Mouse (Mus musculus): ENCODE data around the gene Zmynd10.
A peak's percentile ranks its signal among the peaks of the same experiment; 100 is the strongest.

The Zmynd10 gene

GRCm38 (mm10) chr9:107540420-107540819, 6.7 kb upstream of the Zmynd10 start:
- no peak for DNase-seq

GRCm38 (mm10) chr9:107541005-107541404, 6.1 kb upstream of the Zmynd10 start:
- DNase-seq: no peak

GRCm38 (mm10) chr9:107541474-107542351, 5.4 kb upstream of the Zmynd10 start, which contains the start of the genes Cyb561d2 and Nprl2:
Gene Cyb561d2 (minus strand): TSS chr9:107542193.
Gene Nprl2 (plus strand): TSS chr9:107542226.
- DNase-seq: peak; percentile 95 to 96

- DNase-seq: no peak
Measured at GRCm38 (mm10) chr9:107542352-107542686, 4.8 kb upstream of the Zmynd10 start.

- DNase-seq: no peak
Measured at GRCm38 (mm10) chr9:107542721-107543120, 4.4 kb upstream of the Zmynd10 start.

- no peak for DNase-seq
Measured at GRCm38 (mm10) chr9:107543299-107543698, 3.8 kb upstream of the Zmynd10 start.

GRCm38 (mm10) chr9:107544196-107544700, 2.9 kb upstream of the Zmynd10 start:
- no peak for DNase-seq

GRCm38 (mm10) chr9:107544729-107545128, 2.4 kb upstream of the Zmynd10 start:
- no peak for DNase-seq

- DNase-seq: no peak
Measured at GRCm38 (mm10) chr9:107545199-107545598, 1.9 kb upstream of the Zmynd10 start.

DNA sequence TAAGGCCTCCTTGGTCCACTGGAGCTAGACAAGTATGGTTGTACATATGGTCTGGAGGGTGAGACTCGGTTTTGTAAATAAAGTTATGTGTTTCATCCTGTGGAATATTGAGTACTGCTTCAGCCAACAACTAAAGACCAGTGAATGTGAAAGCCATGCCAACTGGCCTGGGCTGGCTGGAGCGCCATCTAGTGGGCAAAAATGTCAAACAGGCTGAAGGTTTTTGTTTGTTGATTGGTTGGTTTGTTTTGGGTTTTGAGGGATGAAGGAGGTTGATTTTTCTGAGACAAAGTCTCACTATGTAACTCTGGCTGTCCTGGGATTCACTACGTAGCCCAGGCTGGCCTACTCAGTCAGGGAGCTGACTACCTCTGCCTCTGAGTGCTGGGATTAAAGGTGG, 1.5 kb upstream of the Zmynd10 start:
- DNase-seq: peak; percentile 88 to 94

GRCm38 (mm10) chr9:107547957-107548356, 859 bp downstream of the Zmynd10 start:
- no peak for DNase-seq

GRCm38 (mm10) chr9:107548820-107549219, 1.7 kb downstream of the Zmynd10 start:
- no peak for DNase-seq

DNA sequence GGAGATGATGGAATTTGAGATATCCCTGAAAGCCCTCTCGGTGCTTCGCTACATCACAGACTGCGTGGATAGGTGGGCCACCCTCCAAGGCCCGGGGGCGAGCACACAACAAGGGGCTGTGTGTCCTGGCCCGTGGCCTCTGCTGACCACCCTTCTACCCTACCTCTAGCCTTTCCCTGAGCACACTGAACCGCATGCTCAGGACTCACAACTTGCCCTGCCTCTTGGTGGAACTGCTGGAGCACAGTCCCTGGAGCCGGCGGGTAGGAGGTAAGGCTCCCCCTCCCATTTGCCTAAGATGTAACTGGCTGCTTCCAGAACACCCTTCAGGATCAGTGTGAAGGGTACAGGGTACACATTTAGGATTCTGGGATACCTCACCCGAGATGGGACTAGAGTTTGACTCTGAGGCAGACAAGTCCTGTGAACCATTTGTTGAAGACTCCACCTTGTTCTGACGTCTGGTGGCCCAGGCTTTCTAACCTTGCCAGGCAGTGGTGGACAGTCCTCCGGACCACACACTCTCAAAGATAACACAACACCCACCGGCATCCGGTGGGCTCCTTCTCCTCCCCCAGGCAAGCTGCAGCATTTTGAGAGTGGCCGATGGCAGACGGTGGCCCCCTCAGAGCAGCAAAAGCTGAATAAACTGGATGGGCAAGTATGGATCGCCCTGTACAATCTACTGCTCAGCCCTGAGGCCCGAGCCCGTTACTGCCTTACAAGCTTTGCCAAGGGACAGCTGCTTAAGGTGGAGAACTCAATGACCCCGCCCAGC, 2.4 kb downstream of the Zmynd10 start:
- DNase-seq: no peak

- DNase-seq: no peak
Measured at GRCm38 (mm10) chr9:107550491-107551116, 3.5 kb downstream of the Zmynd10 start.

- peak in 1 of 2 experiments; percentile 42 for DNase-seq
Measured at GRCm38 (mm10) chr9:107551117-107551889, 4.2 kb downstream of the Zmynd10 start, which contains the start of gene Rassf1. Gene Rassf1 (plus strand): TSS chr9:107551555.

- no peak for DNase-seq
Measured at GRCm38 (mm10) chr9:107551890-107552355, 4.8 kb downstream of the Zmynd10 start.

- DNase-seq: no peak
Measured at GRCm38 (mm10) chr9:107552690-107553393, 5.7 kb downstream of the Zmynd10 start.

DNA sequence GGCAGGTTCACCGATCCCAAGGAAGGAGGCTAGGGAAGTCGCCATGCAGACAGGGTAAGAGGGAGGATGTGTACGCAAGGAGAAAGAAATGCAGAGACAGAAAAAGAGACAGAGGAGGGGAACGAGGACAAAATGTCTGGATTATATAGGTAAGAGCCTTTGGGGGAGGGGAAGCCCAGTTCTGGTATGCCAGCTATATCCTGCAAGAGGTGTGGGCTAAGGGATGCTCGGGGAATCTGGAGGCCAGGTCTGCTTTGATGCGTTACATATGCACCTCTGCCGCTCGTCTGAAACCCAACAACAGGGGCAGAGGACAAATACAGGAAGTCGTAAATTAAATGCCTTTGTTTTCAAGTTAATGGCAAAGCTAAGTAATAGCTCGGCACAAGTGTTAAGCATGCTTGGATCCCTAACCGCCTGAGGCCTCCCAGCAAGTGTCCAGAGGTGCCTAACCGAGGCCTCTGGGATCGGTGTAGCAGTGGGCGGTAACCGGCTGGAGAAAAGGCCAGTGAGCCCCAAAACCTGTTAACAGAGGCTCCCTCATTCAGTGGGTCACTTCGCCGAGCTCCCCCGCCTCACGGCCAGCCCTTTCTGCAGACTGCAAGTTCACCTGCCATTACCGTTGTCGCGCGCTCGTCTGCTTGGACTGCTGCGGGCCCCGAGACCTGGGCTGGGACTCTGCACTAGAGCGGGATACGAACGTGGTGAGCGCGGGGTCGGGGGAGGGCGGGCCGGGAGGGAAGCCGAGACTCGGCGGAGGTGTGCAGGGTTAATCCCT, 6.6 kb downstream of the Zmynd10 start:
- peak in 1 of 2 experiments; percentile 61 for DNase-seq

GRCm38 (mm10) chr9:107554319-107554825, 7.3 kb downstream of the Zmynd10 start:
- peak; percentile 96 to 97 for DNase-seq

DNA sequence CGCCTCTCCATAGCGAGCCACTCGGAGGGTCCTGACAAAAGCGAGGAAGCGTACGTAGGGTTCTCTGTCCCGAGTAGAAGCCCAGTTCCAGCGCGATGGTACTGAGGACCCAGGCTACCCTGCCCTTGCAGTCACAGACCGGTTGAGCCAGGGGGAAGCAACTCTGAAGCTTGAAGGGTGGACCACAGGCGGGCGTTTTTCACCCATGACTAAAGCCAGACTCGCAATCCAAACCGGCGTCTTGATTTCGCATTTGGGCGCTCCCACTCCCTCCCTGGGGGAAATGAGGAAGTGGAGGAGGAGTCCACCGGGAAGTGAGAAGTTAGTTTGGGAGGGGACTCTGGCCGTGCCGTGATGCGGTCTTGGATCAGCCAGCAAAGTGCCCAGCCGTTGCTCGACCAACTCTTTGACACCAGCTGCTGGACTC, 7.9 kb downstream of the Zmynd10 start:
- DNase-seq: no peak
